In genomic region chr2:155985776-155986175, GRCm38 (mm10) we compare ENCODE assay signal across 21 mouse cellular contexts. TPM values are rescaled to one million over a fixed set of nuclear protein-coding genes. Genes with fewer than 3 reads are reported as not detected.
"Had no signal": no experiment of that assay in that cellular context is flagged by ENCODE, and none has a peak within 500 bp of the region (broad histone marks: within the 10 kb centered on the region; RNA-seq: fewer than 3 reads in every experiment).

No protein-coding gene starts in this region.

- H3K9me3 ChIP-seq: limb, embryonic 12.5 days; lung, embryonic 15.5 days; megakaryocyte, embryonic 14.5 days; midbrain, embryonic 15.5 days; neural tube, embryonic 12.5 days had no signal

- H3K27me3 ChIP-seq: limb, embryonic 12.5 days; lung, embryonic 15.5 days; megakaryocyte, embryonic 14.5 days; midbrain, embryonic 15.5 days; neural tube, embryonic 12.5 days had no signal

- H3K27ac ChIP-seq: limb, embryonic 12.5 days; lung, embryonic 15.5 days; macrophage; midbrain, embryonic 15.5 days; neural tube, embryonic 12.5 days had no signal

- H3K9ac ChIP-seq: limb, embryonic 12.5 days; liver, postnatal 0 days; lung, embryonic 15.5 days; midbrain, embryonic 15.5 days; neural tube, embryonic 12.5 days had no signal

- H3K4me3 ChIP-seq: limb, embryonic 12.5 days; lung, embryonic 15.5 days; megakaryocyte, embryonic 14.5 days; midbrain, embryonic 15.5 days; neural tube, embryonic 12.5 days had no signal

- ATAC-seq: intestine, embryonic 16.5 days; liver, postnatal 0 days; midbrain, embryonic 15.5 days had no signal

- H3K4me1 ChIP-seq: limb, embryonic 12.5 days; lung, embryonic 15.5 days; midbrain, embryonic 15.5 days; neural tube, embryonic 12.5 days had no signal

- DNase-seq: kidney, adult 8-10 months; kidney, postnatal 25 days; liver, postnatal 0 days; lung, postnatal 14 days; right cerebral cortex, adult 18-20 months; right cerebral cortex, postnatal 25 days had no signal

- H3K4me2 ChIP-seq: limb, embryonic 12.5 days; lung, embryonic 15.5 days; midbrain, embryonic 11.5 days; midbrain, embryonic 15.5 days; neural tube, embryonic 12.5 days had no signal

RNA-seq across cellular contexts. Expression of gene 6430550D23Rik, which starts 22.0 kb away (rescaled TPM):
- total RNA-seq: monocyte, adult 5-6 weeks had no signal

RNA-seq across cellular contexts. Expression of gene Gdf5, which starts 40.6 kb away (rescaled TPM):
- total RNA-seq: liver, adult 2 months; monocyte, adult 5-6 weeks had no signal
- polyA plus RNA-seq: liver, adult 2 months; liver, postnatal 0 days; macrophage; small intestine, adult 2 months had no signal

RNA-seq across cellular contexts. Expression of gene Gm15557, which starts 45.2 kb away (rescaled TPM):
- total RNA-seq: layer of hippocampus, postnatal 25 days; left cerebral cortex, postnatal 36 days; liver, adult 2 months; monocyte, adult 5-6 weeks had no signal
- polyA plus RNA-seq: kidney, embryonic 16.5 days; liver, adult 2 months; liver, postnatal 0 days; lung, embryonic 15.5 days; macrophage; midbrain, embryonic 11.5 days; midbrain, embryonic 15.5 days; neural tube, embryonic 12.5 days; small intestine, adult 2 months; stomach, embryonic 16.5 days had no signal
